Mouse (Mus musculus) midbrain, postnatal 0 days (tissue): ENCODE results near the gene Cfap100. TPM values are rescaled to one million over a fixed set of nuclear protein-coding genes. Genes with fewer than 3 reads are reported as not detected.
A peak's percentile ranks its signal among the peaks of the same experiment; 100 is the strongest.

Experiments used
- ATAC-seq: fragments of 200-750 bp; cut with Nextera tagmentation; 2 replicates; pipeline ENCODE4 v1.8.0; 2017; ENCODE audit warnings: moderate number of reproducible peaks, mild to moderate bottlenecking, moderate TSS enrichment, moderate library complexity; ENCODE audit not compliant: low FRiP score
- DNase-seq: peaks from one replicate; pipeline ENCODE4 v3.0.0-alpha.2; 2015; ENCODE audit warnings: low spot score
- H3K27ac ChIP-seq: fragments of 300-500 bp; sonication (generic); 2 replicates; pipeline ENCODE4 v1.5.1; 2014; ENCODE audit warnings: low read depth, mild to moderate bottlenecking, low read length, mixed read lengths
- H3K27me3 ChIP-seq: fragments of 300-500 bp; sonication (generic); 2 replicates; pipeline ENCODE4 v1.6.1; 2014; ENCODE audit warnings: low read length, control low read depth, mixed read lengths; ENCODE audit not compliant: insufficient read depth
- H3K36me3 ChIP-seq: fragments of 300-500 bp; sonication (generic); 2 replicates; pipeline ENCODE4 v1.6.1; 2014; ENCODE audit warnings: low read length, control low read depth, mixed read lengths; ENCODE audit not compliant: insufficient read depth
- H3K4me1 ChIP-seq: fragments of 300-500 bp; sonication (generic); 2 replicates; pipeline ENCODE4 v1.6.1; 2014; ENCODE audit warnings: mild to moderate bottlenecking, control low read depth, antibody characterized with exemption, low read length, mixed read lengths; ENCODE audit not compliant: insufficient read depth
- H3K4me2 ChIP-seq: fragments of 300-500 bp; sonication (generic); 2 replicates; pipeline ENCODE4 v1.6.1; 2014; ENCODE audit warnings: low read depth, mild to moderate bottlenecking, low read length, mixed read lengths; ENCODE audit not compliant: poor library complexity, severe bottlenecking
- H3K4me3 ChIP-seq: fragments of 300-500 bp; sonication (generic); 2 replicates; pipeline ENCODE4 v1.5.1; 2014; ENCODE audit warnings: low read depth, mild to moderate bottlenecking, low read length, moderate library complexity
- H3K9ac ChIP-seq: fragments of 300-500 bp; sonication (generic); replicated peaks from 2 replicates; pipeline ENCODE4 v1.6.1; 2014; ENCODE audit warnings: mild to moderate bottlenecking, low read length, moderate library complexity, mixed read lengths; ENCODE audit not compliant: poor library complexity, severe bottlenecking
- H3K9me3 ChIP-seq: fragments of 300-500 bp; sonication (generic); 2 replicates; pipeline ENCODE4 v1.6.1; 2016; ENCODE audit warnings: low read length, control low read depth
- CTCF ChIP-seq: IDR thresholded peaks from 2 replicates; pipeline ENCODE4 v1.5.1; 2016; ENCODE audit warnings: antibody characterized with exemption, mild to moderate bottlenecking
- whole genome bisulfite sequencing: fragments of 180-500 bp; shearing (Covaris S2); extraction: QIAGEN DNeasy Blood & Tissue Kit; methylation state at CpG from one replicate; pipeline ENCODE4 v1.1.7; 2014; 5-methylcytosine and 5-hydroxymethylcytosine counted together
- polyA plus RNA-seq: library from polyadenylated mRNA; unstranded; fragments of >200 nt; fragmentation: Nextera tagmentation; extraction: Ambion mirVana; gene quantifications from 2 replicates; pipeline ENCODE4 v1.2.1, GENCODE M21; 2015
- total RNA-seq: library from RNA; depleted of rRNA; stranded (reverse); fragments of >200 nt; gene quantifications from 2 replicates; pipeline ENCODE4 v1.2.3, GENCODE M21; 2014

Gene Cfap100
- total and polyA plus RNA-seq, 2 experiments from 2014 or later = 7.9 to 22.7 TPM

- Histone ChIP-seq H3K4me2 (no peak overlapping the region), H3K36me3 (no peaks in the 10 kb centered on the region), H3K27me3 (no peaks in the 10 kb centered on the region), H3K27ac (no peak overlapping the region), H3K9ac (no peak overlapping the region), H3K4me1 (no peaks in the 10 kb centered on the region), H3K9me3 (no peaks in the 10 kb centered on the region), H3K4me3 (no peak overlapping the region)
- WGBS = 88% methylated on average over 10 of the region's 10 CpGs
- TF ChIP-seq CTCF = no peak
- ATAC-seq (no peak), DNase-seq (no peak)
Measured at GRCm38 (mm10) chr6:90436192-90436907, 7.8 kb upstream of the Cfap100 start.

- Histone ChIP-seq H3K27me3 (no peaks in the 10 kb centered on the region), H3K9ac (no peak overlapping the region), H3K4me3 (no peak overlapping the region), H3K9me3 (no peaks in the 10 kb centered on the region), H3K4me2 (no peak overlapping the region), H3K4me1 (no peaks in the 10 kb centered on the region), H3K27ac (no peak overlapping the region), H3K36me3 (no peaks in the 10 kb centered on the region)
- WGBS = 17% methylated on average over 11 of the region's 11 CpGs
- TF ChIP-seq CTCF = peak; percentile 80
- ATAC-seq = peak; percentile 72
- DNase-seq = peak; percentile 84
Measured at GRCm38 (mm10) chr6:90435195-90435618, 6.6 kb upstream of the Cfap100 start.

GRCm38 (mm10) chr6:90434687-90435086, 6.1 kb upstream of the Cfap100 start:
- 75% methylated on average over 3 of the region's 3 CpGs for WGBS
- H3K27me3 ChIP-seq = no peaks in the 10 kb centered on the region
- DNase-seq = no peak
- H3K4me2 ChIP-seq = no peak overlapping the region
- no peaks in the 10 kb centered on the region for H3K4me1 ChIP-seq
- H3K27ac ChIP-seq = no peak overlapping the region
- no peak overlapping the region for H3K4me3 ChIP-seq
- no peaks in the 10 kb centered on the region for H3K36me3 ChIP-seq
- H3K9me3 ChIP-seq = no peaks in the 10 kb centered on the region
- ATAC-seq = peak; percentile 52; the same call in 1 of the 2 replicates
- H3K9ac ChIP-seq = no peak overlapping the region
- no peak for TF ChIP-seq CTCF

- Histone ChIP-seq H3K27ac (no peak overlapping the region), H3K9ac (no peak overlapping the region), H3K9me3 (no peaks in the 10 kb centered on the region), H3K27me3 (no peaks in the 10 kb centered on the region), H3K4me1 (peaks cover 8% of the 10 kb centered on the region; the same call in 1 of the 2 replicates), H3K4me2 (no peak overlapping the region), H3K4me3 (no peak overlapping the region), H3K36me3 (no peaks in the 10 kb centered on the region)
- DNase-seq (peak; percentile 42), ATAC-seq (no peak)
- TF ChIP-seq CTCF = no peak
- 48% methylated on average over 2 of the region's 2 CpGs for WGBS
Measured at GRCm38 (mm10) chr6:90431487-90431886, 2.9 kb upstream of the Cfap100 start.

DNA sequence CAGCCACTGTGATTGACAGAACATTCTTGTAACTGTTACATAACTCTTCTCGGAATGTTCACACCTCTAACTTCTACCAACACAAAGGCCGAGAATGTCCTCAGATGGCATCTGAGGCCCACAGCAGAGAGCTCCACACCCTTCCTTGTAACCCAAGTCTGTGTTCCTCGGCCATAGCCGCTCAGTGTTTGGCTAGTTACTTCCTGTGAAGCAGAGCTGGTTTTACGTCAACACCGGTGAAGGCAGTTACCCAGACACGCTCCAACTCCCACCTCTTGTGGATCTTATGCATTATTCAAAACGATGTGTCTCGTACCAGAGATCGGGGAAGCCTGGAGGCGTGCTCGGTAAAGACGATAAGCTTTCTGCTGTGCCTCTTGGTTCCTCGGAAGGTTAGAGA, 1.3 kb upstream of the Cfap100 start:
- no peaks in the 10 kb centered on the region for H3K27me3 ChIP-seq
- no peaks in the 10 kb centered on the region for H3K36me3 ChIP-seq
- no peak overlapping the region for H3K9ac ChIP-seq
- ATAC-seq = no peak
- peaks cover 8% of the 10 kb centered on the region; the same call in 1 of the 2 replicates for H3K4me1 ChIP-seq
- 43% methylated on average over 14 of the region's 14 CpGs for WGBS
- TF ChIP-seq CTCF = no peak
- H3K4me2 ChIP-seq = no peak overlapping the region
- no peaks in the 10 kb centered on the region for H3K9me3 ChIP-seq
- DNase-seq = no peak
- H3K4me3 ChIP-seq = no peak overlapping the region
- no peak overlapping the region for H3K27ac ChIP-seq

GRCm38 (mm10) chr6:90426003-90426402, 2.6 kb downstream of the Cfap100 start:
- Histone ChIP-seq H3K36me3 (no peaks in the 10 kb centered on the region), H3K9ac (no peak overlapping the region), H3K27ac (no peak overlapping the region), H3K4me3 (no peak overlapping the region), H3K4me2 (no peak overlapping the region), H3K27me3 (no peaks in the 10 kb centered on the region), H3K9me3 (no peaks in the 10 kb centered on the region), H3K4me1 (peaks cover 10% of the 10 kb centered on the region; the same call in 1 of the 2 replicates)
- DNase-seq (no peak), ATAC-seq (no peak)
- no peak for TF ChIP-seq CTCF
- 88% methylated on average over 4 of the region's 4 CpGs for WGBS
